Mouse (Mus musculus) kidney, postnatal 10 days (tissue): ENCODE measurements around the gene Pik3ip1.

Experiments used
- DNase-seq: peaks from one replicate; pipeline ENCODE4 v3.0.0; 2021; ENCODE audit warnings: mixed read lengths

Gene Pik3ip1

DNA sequence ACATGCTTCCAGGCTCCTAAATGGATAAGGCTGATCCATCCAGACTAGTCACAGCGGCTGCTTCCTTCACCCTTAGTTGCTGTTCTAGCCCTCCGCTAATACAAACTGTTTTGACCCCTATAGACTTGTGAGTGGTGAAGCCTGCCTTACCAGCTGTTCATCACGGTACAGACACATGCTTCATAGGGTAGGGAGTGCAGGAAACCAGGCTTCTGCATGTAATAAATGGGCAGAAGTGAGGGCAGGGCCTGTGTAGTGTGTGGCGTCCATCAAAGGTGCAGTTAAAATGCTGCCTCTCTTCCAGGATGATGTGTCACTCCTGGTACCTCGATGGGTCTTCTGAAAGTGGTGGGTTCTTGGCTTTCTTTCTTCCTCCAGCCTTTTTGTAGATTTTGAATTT lies 7.8 kb downstream of the Pik3ip1 start:
- no peak for DNase-seq

DNA sequence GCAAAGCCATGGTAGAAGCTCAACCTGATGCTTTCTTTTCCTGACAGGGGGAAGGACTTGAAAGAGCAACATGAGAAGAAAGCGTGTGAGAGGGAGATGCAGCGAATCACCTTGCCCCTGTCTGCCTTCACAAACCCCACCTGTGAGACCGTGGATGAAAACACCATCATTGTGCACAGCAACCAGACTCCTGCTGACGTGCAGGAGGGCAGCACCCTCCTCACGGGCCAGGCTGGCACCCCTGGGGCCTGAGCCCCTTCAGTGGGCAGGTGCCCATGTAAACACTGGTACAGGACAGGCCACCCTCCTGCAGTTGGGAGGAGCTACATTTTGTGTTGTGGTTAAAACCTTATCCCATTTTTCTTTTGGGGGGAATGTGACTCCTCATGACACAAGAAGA lies 11.3 kb downstream of the Pik3ip1 start:
- DNase-seq: no peak

DNA sequence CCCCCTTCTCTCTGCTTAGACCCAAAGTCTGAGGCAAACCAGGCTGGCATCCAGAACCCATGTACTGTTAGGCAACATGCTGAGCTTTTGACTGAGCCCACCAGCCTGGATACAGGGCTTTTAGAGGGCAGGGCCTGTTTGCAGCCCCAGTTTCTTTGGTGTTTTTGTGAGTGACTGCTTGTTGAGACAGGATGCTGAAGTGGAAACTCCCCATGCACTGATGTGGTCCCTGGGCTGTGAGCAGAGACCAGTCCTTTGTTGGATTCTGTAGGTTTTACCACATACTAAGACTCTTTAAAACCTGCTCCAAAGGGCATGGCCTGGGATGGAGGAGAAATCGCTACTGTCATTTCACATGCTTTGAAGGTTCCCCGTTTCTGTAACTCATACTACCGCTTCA lies 14.7 kb downstream of the Pik3ip1 start:
- no peak for DNase-seq

DNA sequence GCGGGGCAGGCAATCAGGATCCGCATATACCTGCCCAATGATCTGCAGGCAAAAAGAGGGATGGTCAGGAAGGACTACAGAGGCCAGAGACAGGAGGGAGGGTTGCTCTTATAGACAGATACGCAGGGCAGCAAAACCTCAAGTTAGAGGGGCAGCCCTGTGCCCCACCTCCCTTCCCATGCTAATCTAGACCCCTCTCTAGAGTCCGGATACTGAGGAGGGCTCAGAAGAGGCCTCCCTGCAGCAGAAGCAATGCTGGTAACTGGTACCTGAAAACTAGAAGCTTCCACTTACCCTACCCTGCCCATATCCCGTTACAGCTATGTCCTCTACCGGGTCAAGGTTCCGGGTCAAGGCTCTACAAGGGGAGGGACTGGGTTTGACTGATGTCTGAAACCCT lies 16.1 kb downstream of the Pik3ip1 start:
- DNase-seq: no peak

DNA sequence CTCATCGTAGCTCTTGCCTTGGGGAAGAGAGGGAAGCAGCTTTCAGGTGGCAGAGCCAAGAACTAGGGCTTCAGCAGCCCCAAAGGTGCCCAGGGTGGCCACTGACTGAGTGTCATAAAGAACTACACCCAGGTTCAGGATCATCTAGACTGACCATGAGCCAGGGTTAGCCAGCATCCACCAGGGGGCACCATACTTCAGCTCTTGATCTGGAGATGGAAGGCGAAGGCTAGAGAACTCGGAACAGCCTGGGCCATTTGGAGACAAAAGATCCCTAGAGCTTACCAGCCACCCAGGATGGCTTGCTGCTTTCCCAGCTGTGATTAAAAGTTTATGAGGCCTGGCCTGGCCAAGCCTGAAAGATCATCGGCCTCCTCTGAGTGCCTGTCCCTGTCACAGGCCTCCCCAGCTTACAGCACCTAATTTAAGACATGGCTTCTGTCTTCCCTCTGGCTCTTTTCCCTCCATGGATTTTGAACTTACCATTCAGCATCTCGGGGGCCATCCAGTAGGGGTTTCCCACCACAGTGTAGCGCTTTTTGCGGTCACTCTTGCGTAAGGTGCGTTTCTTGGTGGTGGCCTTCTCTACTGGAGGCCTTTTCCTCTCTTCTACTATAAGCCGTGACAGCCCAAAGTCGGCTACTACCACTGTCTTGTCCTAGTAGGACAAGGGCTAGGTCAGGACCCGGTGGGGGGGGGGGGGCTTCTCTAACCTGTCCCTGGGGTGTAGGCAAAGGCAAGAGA lies 17.1 kb downstream of the Pik3ip1 start:
- peak; percentile 94 for DNase-seq

DNA sequence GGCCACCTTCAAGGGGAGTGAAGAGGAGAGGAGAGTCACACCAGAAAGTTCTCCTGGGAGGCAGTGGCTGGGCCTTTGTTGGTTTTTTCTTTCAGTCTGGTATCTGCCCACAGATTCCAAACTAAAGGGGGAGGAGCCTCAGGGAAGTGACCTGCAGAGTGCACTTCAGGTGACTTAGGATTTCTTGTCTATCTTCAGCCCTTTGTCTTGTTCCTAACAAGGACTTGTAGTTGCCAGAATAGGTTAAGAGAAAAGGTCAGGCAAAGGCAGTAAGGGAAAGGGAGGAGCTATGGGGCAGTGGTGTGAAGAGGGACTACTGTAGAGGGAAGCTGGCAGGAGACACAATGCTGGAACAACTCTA lies 17.6 kb downstream of the Pik3ip1 start:
- no peak for DNase-seq

DNA sequence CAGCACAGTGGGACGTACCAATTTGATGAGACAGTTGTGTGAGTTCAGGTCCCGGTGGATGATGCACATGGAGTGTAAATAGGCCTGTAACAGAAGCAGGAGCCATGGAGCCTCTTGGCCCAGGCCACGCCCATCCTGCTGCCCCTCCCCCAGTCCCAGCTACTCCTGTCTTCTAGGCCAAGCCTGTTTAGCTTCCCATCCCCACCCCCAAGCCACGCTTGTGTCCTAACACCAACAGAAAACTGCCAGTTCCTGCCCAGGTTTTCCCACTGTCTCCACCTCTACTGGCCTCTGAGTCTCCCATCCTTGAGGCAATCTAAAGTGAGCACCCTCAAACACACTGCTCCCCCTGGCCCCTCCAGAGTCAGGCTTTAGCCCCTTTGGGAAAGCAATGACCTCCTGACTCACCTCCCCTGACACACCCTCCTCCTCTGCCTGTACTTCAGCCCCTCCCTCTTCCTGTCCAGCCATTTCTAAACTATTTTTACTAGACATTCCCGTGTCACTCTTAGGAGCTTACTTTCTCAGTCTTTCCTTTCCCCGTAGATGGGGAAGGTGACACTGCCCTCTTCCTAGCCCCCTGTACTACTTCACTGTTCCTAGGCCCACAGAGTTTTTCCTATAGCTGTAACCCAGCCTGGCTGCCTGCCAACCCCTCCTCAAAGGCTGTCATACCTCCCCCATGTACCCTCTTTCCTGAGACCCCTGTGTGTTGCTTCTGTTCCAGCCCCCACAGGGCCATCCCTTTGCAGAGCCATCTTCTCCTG lies 18.6 kb downstream of the Pik3ip1 start:
- DNase-seq: peak; percentile 76

DNA sequence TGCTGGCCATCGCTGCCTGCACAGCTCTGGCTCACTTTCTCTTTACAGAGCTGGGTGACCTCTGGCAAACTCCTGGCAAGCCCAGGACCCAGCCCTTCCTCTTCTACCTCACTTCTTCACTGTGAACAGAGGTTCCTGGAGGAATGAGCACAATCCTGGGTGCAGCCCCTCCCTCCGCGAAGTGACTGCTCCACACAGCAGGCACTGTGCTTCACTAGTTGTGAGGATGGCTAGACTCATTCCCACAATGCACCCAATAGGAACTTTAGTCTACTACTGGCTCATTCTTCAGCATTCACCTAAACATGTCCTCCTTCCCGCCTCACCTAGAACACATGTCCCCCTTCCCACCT lies 19.1 kb downstream of the Pik3ip1 start:
- no peak for DNase-seq

DNA sequence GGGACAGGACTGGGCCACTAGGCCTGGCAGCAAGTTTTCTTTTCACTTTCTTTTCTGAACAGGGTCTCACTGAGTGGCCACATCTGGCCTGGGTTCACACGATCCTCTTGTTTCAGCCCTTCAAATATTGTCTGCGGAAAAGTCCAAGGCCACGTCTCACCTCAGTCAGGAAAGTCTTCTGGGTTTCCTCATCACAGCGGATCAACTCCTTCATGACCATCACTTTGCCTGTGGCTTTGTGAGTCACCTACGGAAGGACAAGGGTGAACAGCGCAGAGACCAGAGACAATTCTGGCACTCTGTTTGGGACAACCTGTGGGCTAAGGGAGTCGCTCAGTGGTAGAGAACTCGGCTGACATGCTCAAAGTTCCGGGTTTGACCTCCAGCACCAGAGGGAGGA lies 21.9 kb downstream of the Pik3ip1 start:
- no peak for DNase-seq

DNA sequence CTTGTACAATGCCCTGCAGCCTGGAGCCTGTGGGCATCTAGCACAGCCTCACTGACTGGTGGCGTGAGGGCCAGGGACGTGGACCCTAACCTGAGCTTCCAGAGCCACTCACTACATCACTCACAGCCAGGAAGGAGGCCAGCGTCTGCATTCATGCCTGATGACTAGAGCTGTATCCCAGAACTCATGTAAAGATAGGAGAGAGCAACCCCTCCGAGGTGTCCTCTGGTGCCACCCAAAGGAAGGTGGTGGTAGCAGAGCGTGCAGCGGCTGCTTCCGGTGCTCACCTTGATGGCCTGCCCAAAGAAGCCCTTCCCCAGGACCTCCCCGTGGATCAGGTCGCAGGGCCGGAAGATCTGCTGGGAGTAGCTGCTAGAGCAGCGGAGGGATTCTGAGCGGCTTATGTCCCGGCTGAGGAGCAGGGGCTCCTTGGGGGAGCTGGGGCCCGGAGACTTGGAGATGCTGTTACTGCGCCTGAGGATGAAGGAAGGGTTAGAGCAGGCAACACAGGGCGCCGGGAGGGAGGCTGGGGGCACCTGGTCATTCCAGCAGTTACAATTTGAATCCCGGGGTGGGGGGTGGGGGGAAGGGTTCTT lies 22.9 kb downstream of the Pik3ip1 start:
- DNase-seq: peak; percentile 30

DNA sequence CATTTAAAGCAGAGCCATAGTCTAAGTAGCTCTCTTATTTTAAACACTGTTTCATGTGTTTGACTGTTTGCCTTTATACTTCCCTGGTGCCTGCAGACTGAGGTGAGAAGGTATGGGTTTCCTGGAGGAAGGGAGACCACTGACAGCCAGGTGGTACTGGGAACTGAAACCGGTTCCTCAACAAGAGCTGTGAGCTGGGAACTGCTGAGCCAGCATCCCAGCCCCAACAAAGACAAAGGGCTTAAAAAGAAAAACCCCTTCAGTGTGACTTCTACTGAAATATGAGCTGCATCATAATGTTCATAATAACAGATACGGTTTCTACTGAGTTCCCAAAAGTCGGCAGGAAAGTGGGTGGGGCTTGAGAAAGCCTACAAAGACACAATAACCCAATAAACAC lies 32.7 kb downstream of the Pik3ip1 start:
- DNase-seq: no peak

DNA sequence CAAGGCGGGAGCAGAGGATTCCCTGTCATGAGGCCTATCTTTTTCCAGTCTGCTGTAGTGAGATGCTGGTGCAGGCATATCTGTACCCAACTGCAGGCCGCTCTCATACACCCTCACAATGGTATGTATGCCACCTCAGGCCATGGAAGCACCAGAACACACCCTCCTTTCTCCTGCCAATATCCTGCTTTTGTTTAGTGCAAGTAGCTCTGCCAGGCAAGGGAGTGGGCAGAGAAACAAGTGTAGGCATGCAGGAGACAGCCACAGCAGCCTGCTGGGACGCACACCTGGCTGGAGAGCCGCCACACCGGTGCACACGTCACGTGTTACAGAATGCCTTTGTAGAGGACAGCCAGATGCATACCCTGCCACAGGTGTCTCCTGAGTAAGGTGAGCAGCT lies 36.2 kb downstream of the Pik3ip1 start:
- DNase-seq: no peak

DNA sequence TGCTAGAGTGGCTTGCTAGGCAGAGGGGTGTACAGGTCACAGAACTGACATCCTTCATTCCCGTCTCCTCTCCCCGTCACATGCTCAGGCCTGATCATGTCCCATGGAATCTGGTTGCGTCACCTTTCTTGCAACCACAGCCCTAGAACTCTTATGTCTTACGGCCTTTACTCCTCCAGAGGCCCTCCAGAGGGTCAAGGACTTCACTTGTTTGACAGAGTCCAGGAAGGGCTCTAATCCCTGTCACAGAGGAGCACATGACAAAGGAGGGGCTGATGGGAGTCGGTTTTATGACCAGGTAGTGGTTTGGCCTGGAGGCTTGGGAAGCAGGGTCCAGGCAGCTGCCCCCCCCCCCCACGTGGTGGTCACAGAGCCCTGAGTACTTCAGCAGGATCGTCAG lies 38.8 kb downstream of the Pik3ip1 start:
- no peak for DNase-seq

DNA sequence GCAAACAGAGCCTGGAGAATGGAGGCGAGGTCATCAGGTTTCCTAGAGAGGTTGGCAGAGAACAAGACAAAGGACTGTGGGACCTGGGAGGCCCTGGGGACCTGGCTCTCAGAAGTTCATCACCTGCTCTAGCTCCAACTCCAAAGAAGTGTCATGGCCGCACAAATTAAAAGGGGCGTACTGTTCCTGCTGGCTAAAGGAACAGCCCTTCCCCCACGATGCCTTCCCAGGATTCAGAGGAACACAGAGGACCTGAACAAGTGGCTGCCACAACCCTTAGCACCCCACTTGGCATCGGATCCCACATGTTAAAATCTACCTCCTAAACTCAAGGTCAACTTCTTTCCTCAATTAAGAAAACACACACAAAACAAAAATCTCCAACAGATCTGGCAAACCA lies 39.2 kb downstream of the Pik3ip1 start:
- DNase-seq: no peak

DNA sequence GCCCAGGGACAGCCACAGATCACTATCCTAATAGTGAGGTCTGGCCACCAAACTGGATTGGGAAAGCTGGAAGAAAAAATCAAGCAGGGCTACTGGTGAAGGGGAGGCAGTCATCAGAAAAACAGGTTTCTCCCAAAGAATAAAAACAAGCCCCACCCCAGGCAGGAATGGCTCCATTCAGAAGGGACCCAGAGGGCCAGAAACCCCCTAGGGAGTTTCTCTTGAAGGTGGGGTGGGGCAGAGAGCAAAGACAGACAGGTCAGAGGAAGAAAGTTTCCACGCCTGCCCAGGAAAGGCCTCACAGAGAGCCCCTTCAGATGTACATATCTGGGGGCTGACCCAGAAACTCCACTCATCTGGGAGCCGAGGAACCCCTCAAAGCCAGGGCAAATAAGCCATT lies 40.0 kb downstream of the Pik3ip1 start:
- DNase-seq: no peak

DNA sequence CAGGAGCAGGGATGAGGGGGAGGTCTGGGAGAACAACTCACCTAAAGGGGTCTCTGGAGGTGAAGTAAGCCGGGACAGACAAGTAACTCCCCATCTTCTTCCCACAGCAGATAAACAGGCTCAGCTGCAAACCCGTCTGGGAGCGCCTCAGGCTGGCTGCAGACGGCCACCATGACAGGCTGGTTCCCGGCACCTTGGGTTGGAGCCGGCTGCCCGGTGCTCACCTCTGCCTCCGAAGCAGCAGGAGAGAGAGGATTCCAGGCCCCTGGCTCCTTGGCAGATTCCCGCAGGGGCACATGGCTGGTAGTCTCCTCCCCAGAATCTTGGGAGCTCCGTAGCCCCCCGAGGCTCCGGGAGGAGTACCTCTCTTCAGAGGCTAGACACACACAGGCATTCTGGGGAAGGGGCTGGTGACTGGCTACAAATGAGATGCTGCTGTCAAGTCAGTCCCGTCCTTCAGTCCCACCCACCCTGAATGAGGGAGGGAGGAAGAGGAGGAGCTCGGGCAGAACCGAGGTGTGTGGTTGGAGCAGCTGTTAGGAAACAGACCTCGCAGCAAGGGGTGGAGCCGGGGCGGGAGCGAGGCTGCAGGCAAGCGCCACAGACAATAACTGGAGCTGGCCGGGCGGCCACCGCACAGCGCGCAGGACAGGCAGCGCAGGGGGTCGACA lies 40.9 kb downstream of the Pik3ip1 start:
- DNase-seq: peak; percentile 88

DNA sequence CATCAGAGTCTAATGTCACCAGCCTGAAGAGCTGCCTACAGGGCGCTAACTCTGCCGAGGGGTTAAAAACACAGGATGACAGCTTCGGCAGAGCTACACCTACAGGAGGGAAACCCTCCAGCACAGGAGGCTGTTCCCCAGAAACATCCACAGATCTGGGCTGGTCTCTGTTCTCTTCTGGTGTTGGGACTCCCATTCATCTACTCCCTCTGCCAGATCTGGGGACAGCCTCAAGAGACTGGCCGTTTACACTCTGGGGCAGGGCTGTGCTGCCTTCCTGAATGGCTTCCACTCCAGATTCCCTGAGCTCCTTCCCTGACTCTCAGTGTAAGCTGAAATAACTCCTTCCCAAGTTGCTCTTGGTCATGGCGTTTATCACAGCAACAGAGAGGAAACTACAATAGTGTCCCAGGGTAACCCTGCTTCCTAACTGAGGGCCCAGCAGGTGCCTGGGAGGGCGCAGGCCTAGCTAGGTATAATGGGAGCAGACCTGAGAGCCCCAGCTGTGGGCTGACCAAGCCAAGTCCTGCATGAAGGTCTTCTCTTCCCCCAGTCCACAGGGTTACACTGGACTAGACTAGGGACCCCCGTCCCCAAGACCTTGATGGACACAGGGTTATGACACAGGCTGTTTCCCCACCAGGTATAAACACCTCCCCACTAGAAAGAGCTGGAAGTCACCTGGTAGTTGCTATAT lies 41.5 kb downstream of the Pik3ip1 start:
- DNase-seq: no peak

DNA sequence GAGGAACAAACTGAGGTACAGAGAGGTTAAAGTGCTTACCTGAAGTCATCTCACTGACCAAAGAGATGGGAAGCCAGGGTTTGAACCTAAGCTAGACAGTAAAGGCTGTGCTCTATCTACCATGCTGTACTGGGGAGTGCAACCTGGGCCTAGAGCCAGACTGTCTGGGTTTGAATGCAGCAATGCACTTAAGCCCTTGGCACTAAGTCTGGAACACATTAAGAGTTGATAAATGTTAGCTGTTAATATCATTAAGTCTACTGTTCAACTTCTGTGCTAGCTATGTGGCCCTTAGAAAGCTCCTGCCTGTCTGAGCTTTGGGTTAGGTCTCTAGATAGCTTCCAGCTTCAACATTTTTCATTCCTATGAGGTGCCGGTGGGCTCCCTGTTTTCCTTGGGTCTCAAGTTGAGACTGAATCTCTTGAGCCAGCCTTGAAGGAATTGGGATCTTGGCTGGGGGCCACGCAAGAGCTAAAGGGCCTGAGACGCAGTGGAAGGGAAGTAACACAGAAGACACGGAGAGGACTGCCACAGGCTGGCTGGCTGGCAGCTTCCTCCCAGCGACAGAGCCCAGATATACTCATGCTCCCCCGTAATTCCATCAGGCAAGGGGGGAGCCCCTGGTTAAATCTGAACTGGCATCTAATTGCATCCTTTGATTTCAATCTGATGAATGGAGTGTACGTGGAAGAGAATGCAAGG lies 43.5 kb downstream of the Pik3ip1 start:
- peak; percentile 50 for DNase-seq

DNA sequence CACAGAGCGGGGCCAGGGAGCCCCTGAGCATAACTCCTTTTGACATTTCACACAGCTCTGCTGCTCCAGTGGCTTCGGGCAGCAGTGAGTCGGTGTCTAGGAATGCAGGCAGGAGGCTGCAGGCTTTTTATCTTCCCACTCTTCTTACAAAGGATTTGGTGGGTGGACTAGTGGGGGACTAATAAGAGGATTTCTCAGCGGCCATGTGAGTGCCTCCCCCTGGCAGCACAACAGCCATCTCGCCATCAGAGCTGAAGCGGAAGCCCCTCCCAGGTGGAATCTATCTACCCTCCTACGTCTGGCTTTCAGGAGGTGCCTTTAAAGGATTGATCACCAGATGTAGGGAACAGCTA lies 44.1 kb downstream of the Pik3ip1 start:
- no peak for DNase-seq

DNA sequence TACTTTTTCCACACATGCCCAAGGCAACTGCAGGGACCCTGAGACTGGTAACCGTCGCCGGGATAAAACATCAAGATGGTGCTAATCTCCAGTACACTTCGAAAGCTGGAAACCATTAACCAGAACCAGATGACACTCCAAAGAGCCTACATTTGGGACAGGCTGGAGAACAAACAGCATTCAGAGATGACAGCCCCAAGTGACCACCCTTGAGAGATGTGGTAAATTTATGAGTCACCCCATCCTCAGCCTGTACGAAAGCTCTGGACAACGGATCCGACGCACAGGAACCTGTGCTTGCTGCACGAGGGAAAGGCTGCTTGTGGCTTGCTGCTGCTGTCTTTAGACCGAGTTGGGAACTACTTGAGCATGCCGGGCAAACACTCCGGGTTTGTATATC lies 44.5 kb downstream of the Pik3ip1 start:
- DNase-seq: no peak

DNA sequence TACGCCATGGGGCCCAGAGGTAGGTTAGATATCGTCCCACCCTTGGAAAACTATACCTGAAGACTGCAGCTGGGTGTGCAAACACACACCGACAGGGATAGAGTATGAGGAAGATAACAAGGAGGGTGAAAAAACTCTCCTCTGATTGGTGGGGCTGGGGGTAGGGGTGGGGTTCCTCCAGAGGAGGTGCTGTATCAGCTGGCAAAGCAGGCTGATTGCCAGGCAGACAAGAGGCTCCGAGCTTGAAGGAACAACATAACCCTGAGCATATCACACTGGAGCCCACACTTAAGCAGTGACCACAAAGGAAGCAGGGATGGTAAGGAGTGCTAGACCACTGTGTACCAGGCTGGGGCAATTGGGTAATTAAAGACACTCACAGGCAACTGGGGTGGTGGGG lies 49.2 kb downstream of the Pik3ip1 start:
- no peak for DNase-seq

DNA sequence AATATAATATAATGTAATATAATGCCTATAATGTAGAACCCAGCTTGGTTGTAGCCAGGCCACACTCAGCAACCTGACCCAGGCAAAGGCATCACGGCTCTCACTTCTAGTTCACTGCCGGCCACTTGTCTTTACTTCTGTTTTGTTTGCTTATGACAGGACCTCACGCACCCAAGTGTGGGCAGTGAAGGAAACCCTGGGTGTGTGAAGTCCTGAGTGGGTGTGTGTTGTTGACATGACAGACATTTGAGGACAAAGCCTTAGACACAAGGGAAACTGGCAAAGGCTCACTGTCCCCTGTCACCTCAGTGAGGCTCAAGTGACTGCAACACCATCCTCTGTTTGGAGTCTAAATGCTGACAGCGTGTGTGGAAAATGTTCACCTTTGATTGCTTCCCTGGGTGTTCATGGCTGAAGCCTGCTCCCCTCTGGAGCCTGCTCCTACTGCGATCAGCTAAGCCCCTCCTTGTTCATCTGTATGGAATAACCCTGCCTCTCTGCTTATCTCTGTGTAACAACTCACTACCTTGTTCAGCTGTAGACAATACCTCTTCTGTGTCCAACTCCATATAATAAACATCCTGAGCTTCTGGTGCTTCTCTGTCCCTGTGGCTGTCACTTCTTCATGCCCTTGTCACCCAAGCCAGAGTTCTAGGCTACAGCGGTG lies 51.1 kb downstream of the Pik3ip1 start:
- DNase-seq: no peak
